Mouse (Mus musculus): ENCODE results near the gene Wfdc16. TPM values are rescaled to one million over a fixed set of nuclear protein-coding genes. Genes with fewer than 3 reads are reported as not detected.

Wfdc16 gene
- not detected in 2 replicates for polyA plus RNA-seq (2015; fragmentation: Nextera tagmentation; extraction: Ambion mirVana)

GRCm38 (mm10) chr2:164638696-164639095, at the start of gene Wfdc16:
Wfdc16 (minus strand) TSS chr2:164638796.

GRCm38 (mm10) chr2:164684807-164685206, 46.2 kb upstream of the Wfdc16 start, which contains the start of gene Wfdc13:
Wfdc13 (plus strand) TSS chr2:164685107.

GRCm38 (mm10) chr2:164673987-164674386, 35.4 kb upstream of the Wfdc16 start, which contains the start of gene Wfdc11:
Wfdc11 (minus strand) TSS chr2:164674087.

DNA sequence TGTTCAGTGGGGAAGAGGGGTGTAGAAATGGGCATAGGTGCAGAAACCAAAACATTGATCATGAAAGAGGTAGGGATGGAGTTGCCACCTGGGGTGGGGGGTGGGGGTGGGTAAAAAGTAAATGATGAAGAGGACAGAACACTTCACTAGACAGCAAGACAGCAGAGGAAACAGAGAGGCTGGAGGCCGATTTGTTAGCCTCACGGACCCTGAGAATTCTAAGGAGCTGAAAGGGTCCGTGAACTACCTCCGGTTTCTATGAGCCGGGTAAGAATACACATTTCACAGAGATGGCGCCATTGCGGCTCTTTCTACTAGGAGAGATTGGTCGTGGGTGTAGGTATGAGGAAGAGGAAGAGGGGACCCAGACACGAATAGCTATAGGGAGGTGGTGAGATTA, 17.9 kb upstream of the Wfdc16 start, which contains the start of gene Wfdc9:
Wfdc9 (minus strand) TSS at position 101 of the 400 bp plus-strand sequence.

DNA sequence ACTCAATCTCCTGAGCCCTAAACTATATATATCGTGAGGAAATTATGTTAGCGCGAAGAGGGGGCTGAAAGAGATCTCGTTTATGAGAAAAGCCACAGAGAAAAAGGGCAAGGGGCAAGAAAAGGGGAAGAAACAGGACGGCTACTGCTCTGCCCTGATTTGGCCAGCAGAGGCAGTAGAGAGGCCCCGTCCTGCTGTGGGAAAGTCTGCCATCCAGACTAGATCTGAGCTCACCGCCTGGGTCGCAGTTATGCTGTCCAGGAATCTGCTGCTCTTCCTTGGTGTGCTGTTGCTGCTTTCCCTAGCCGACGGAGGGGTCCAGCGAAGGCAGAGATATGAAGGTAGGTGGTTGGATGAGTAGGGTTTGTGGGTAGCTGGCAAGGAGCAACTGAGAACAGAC, 17.3 kb upstream of the Wfdc16 start, which contains the start of gene Wfdc10:
Wfdc10 (plus strand) TSS at position 189 of the 400 bp plus-strand sequence.

DNA sequence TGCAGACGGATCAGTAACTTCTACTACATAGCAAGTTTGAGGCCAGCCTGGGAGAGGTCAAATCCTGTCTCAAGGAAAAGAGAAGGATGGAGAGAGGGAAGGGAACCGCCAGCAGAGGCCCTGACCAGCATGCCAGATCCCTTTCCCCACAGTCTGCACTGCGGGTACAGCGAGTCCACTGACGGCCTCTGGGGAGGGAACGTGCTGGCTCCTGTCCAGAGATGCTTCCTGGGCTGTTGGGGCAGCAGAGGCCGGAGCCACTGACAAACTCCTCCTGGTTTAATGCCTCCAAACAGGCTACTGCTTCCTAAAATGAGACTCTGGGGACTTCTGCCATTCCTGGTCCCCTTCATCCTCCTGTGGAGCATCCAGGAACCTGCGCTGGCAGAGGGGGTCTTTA, 25.1 kb downstream of the Wfdc16 start, which contains the start of the genes Wfdc6b and Wfdc8:
Wfdc6b (plus strand) TSS at position 52 of the 400 bp plus-strand sequence.
Wfdc8 (minus strand) TSS at position 156 of the 400 bp plus-strand sequence.

GRCm38 (mm10) chr2:164593494-164593893, 45.1 kb downstream of the Wfdc16 start, which contains the start of gene Eppin:
Eppin (minus strand) TSS chr2:164593594.

GRCm38 (mm10) chr2:164585025-164585725, 53.4 kb downstream of the Wfdc16 start, which contains the start of gene Wfdc6a:
Wfdc6a (minus strand) TSS chr2:164585447.

Other genes starting within 250 kb of the Wfdc16 start
- 86.2 and 166 TPM in 2 replicates for gene Slpi, start 249.7 kb downstream of the Wfdc16 start, polyA plus RNA-seq (2015; fragmentation: Nextera tagmentation; extraction: Ambion mirVana)
- 0.21 and 0.22 TPM in 2 replicates for gene Rbpjl, start 235.7 kb downstream of the Wfdc16 start, polyA plus RNA-seq (2015; fragmentation: Nextera tagmentation; extraction: Ambion mirVana)
- gene Matn4, start 233.6 kb downstream of the Wfdc16 start, polyA plus RNA-seq (2015; fragmentation: Nextera tagmentation; extraction: Ambion mirVana) = 3.6 and 5.5 TPM in 2 replicates
- gene Sdc4, start 194.9 kb downstream of the Wfdc16 start, polyA plus RNA-seq (2015; fragmentation: Nextera tagmentation; extraction: Ambion mirVana) = 50.7 and 62.6 TPM in 2 replicates
- gene Sys1, start 181.8 kb downstream of the Wfdc16 start, polyA plus RNA-seq (2015; fragmentation: Nextera tagmentation; extraction: Ambion mirVana) = 49.8 and 57.1 TPM in 2 replicates
- gene Gm20458, start 177.8 kb downstream of the Wfdc16 start, polyA plus RNA-seq (2015; fragmentation: Nextera tagmentation; extraction: Ambion mirVana) = 16.1 and 24.0 TPM in 2 replicates
- not detected in 2 replicates for gene Trp53tg5, start 165.1 kb downstream of the Wfdc16 start, polyA plus RNA-seq (2015; fragmentation: Nextera tagmentation; extraction: Ambion mirVana)
- gene Dbndd2, start 152.7 kb downstream of the Wfdc16 start, polyA plus RNA-seq (2015; fragmentation: Nextera tagmentation; extraction: Ambion mirVana) = 7.4 and 25.1 TPM in 2 replicates
- 60.4 and 73.4 TPM in 2 replicates for gene Pigt, start 141.3 kb downstream of the Wfdc16 start, polyA plus RNA-seq (2015; fragmentation: Nextera tagmentation; extraction: Ambion mirVana)
- 3.7 and 24.5 TPM in 2 replicates for gene Wfdc2, start 76.4 kb downstream of the Wfdc16 start, polyA plus RNA-seq (2015; fragmentation: Nextera tagmentation; extraction: Ambion mirVana)
- gene Spint3, start 65.3 kb downstream of the Wfdc16 start, polyA plus RNA-seq (2015; fragmentation: Nextera tagmentation; extraction: Ambion mirVana) = not detected in 2 replicates
- gene Wfdc6a, start 53.3 kb downstream of the Wfdc16 start, polyA plus RNA-seq (2015; fragmentation: Nextera tagmentation; extraction: Ambion mirVana) = 2.2 TPM in 2 replicates
- 0.18 TPM in 1 of 2 replicates, not detected in the other for gene Eppin, start 45.2 kb downstream of the Wfdc16 start, polyA plus RNA-seq (2015; fragmentation: Nextera tagmentation; extraction: Ambion mirVana)
- not detected in 2 replicates for gene Wfdc6b, start 25.3 kb downstream of the Wfdc16 start, polyA plus RNA-seq (2015; fragmentation: Nextera tagmentation; extraction: Ambion mirVana)
- gene Wfdc8, start 25.2 kb downstream of the Wfdc16 start, polyA plus RNA-seq (2015; fragmentation: Nextera tagmentation; extraction: Ambion mirVana) = 0.26 TPM in 1 of 2 replicates, not detected in the other
- gene Wfdc10, start 17.2 kb upstream of the Wfdc16 start, polyA plus RNA-seq (2015; fragmentation: Nextera tagmentation; extraction: Ambion mirVana) = 0.33 TPM in 1 of 2 replicates, not detected in the other
- gene Wfdc9, start 17.8 kb upstream of the Wfdc16 start, polyA plus RNA-seq (2015; fragmentation: Nextera tagmentation; extraction: Ambion mirVana) = not detected in 2 replicates
- not detected in 2 replicates for gene Wfdc11, start 35.3 kb upstream of the Wfdc16 start, polyA plus RNA-seq (2015; fragmentation: Nextera tagmentation; extraction: Ambion mirVana)
- gene Wfdc13, start 46.3 kb upstream of the Wfdc16 start, polyA plus RNA-seq (2015; fragmentation: Nextera tagmentation; extraction: Ambion mirVana) = 0.21 and 0.61 TPM in 2 replicates
- not detected in 2 replicates for gene Spint4, start 59.7 kb upstream of the Wfdc16 start, polyA plus RNA-seq (2015; fragmentation: Nextera tagmentation; extraction: Ambion mirVana)
- gene Spint5, start 76.5 kb upstream of the Wfdc16 start, polyA plus RNA-seq (2015; fragmentation: Nextera tagmentation; extraction: Ambion mirVana) = not detected in 2 replicates
- gene Wfdc3, start 107.1 kb upstream of the Wfdc16 start, polyA plus RNA-seq (2015; fragmentation: Nextera tagmentation; extraction: Ambion mirVana) = 0.30 and 0.70 TPM in 2 replicates
- 52.3 and 62.8 TPM in 2 replicates for gene Dnttip1, start 107.2 kb upstream of the Wfdc16 start, polyA plus RNA-seq (2015; fragmentation: Nextera tagmentation; extraction: Ambion mirVana)
- 79.0 and 81.0 TPM in 2 replicates for gene Ube2c, start 131.1 kb upstream of the Wfdc16 start, polyA plus RNA-seq (2015; fragmentation: Nextera tagmentation; extraction: Ambion mirVana)
- gene Tnnc2, start 141.2 kb upstream of the Wfdc16 start, polyA plus RNA-seq (2015; fragmentation: Nextera tagmentation; extraction: Ambion mirVana) = 19.4 and 89.9 TPM in 2 replicates
- gene Snx21, start 147.0 kb upstream of the Wfdc16 start, polyA plus RNA-seq (2015; fragmentation: Nextera tagmentation; extraction: Ambion mirVana) = 34.8 and 51.2 TPM in 2 replicates
- 15.9 and 18.7 TPM in 2 replicates for gene Acot8, start 166.1 kb upstream of the Wfdc16 start, polyA plus RNA-seq (2015; fragmentation: Nextera tagmentation; extraction: Ambion mirVana)
- 4.1 and 4.6 TPM in 2 replicates for gene Zswim3, start 166.3 kb upstream of the Wfdc16 start, polyA plus RNA-seq (2015; fragmentation: Nextera tagmentation; extraction: Ambion mirVana)
- 7.9 and 12.0 TPM in 2 replicates for gene Zswim1, start 183.9 kb upstream of the Wfdc16 start, polyA plus RNA-seq (2015; fragmentation: Nextera tagmentation; extraction: Ambion mirVana)
- not detected in 2 replicates for gene Spata25, start 189.7 kb upstream of the Wfdc16 start, polyA plus RNA-seq (2015; fragmentation: Nextera tagmentation; extraction: Ambion mirVana)
- gene Ctsa, start 194.1 kb upstream of the Wfdc16 start, polyA plus RNA-seq (2015; fragmentation: Nextera tagmentation; extraction: Ambion mirVana) = 120 and 175 TPM in 2 replicates
- 6.9 and 7.3 TPM in 2 replicates for gene Neurl2, start 194.7 kb upstream of the Wfdc16 start, polyA plus RNA-seq (2015; fragmentation: Nextera tagmentation; extraction: Ambion mirVana)
- gene Pltp, start 218.9 kb upstream of the Wfdc16 start, polyA plus RNA-seq (2015; fragmentation: Nextera tagmentation; extraction: Ambion mirVana) = 15.2 and 19.5 TPM in 2 replicates
- gene Pcif1, start 240.5 kb upstream of the Wfdc16 start, polyA plus RNA-seq (2015; fragmentation: Nextera tagmentation; extraction: Ambion mirVana) = 65.8 and 77.0 TPM in 2 replicates